Mouse (Mus musculus) mammary gland, adult 2 months (tissue): ENCODE results near the gene Zfp420. TPM values are rescaled to one million over a fixed set of nuclear protein-coding genes. Genes with fewer than 3 reads are reported as not detected.

Experiments used
- polyA plus RNA-seq: library from polyadenylated mRNA; depleted of rRNA; stranded (reverse); fragments of >200 nt; gene quantifications from 2 replicates; pipeline ENCODE4 v1.2.3, GENCODE M21; 2012; ENCODE audit warnings: low replicate concordance; rRNA removed

Zfp420 gene
- 1.0 and 1.7 TPM in 2 replicates for polyA plus RNA-seq

DNA sequence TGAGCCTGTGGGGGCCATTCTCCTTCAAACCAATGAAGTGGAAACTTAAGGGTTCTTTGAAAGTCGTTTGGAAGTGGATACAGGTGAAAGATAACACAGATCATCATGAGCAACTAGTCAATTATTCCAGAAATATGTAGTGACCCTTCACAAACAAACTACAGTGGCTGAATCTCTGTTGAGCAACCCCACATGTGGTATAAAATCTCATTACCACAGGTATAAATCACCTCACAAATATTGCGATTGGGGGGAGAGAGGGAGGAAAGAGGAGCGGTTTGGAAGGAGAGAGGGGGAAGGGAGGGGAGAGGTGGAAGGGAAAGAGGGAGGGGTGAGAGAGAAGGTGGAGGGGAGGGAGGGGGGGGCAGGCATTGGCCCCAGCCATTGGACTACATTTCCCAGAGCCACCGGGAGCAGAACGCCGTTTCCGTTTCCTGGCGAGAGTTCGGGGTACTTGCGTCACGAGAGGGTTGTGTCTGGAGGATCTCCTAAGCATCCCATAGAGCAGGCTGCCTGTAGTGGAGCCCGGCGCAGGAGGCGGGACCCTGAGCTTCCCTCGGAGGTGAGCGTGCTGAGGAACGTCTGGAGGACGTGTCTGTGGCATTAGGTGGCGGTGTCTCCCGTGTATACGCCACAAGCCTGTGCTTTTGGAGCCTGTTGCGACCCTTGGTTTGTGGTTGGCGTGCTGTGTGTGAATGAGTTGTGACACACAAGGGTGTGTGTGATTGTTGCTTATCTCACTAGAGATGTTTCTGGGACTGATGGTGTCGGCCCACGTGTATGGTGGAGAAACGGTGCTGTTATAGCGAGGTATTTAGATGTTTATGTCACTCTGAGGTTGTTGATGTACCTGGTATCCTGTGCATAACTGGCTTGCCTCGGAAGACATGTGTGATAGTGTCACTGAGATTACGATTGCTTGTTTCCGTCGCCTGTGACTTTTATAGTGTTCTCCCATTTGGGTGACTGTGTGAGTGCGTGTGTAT is at the start of gene Zfp420:
Gene Zfp420, plus strand, starts transcription at position 448 of the 986 bp plus-strand sequence.

DNA sequence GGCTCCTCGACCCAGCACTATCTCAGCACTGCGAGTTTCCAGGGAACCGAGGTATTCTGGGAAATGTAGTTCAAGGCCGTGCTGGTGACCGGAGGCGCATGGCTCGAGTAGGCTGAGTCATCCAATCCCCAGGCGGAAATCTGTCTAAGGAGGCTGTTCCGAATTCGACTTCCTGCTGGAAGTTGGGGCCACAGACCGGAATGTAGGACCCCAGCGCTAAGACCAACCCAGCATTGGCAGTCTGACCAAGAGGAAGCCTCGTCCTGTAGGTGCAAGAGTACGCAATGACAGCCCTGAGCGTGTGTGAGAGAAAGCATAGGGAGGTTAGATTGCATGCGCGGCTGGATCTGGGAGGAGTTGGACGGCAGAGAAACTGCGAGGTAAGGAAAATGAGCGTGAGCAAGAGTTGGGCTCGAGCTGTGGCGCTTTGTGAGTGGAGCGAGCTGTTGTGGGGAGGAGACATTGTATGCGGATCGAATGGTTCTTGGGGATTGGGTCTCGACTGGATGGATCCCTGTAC is 43.8 kb upstream of the Zfp420 start, which contains the start of gene Zfp790:
Gene Zfp790, plus strand, starts transcription at position 205 of the 520 bp plus-strand sequence.

DNA sequence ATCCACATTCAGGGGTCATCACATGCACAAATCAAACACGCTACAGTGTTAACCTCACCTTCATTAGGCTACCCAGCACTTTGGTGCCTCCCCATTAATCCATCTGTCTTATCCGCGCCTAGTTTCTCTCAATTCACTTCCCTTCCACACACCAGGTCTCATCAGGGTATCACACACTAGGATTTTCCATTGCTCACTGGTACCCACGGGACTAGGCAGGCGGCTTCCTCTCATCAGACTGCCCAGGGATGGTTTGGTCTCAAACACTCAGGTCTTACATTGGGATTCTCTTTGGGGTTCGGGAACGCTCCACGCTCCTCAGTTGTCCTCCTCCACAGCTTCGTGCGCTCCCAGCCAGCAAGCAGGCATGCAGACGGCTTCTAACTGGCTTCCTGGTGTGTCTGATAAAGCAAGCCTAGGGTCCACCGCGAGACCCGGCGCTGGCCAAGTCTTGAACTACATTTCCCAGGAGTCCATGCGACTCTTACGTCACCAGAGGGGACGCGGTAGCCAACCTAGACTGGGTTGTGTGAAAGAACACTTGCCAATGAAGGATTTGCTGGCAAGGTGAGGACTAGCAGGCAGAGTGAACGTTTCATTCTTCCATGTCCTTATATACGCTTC is 6.4 kb upstream of the Zfp420 start, which contains the start of gene Zfp940:
Gene Zfp940, minus strand, starts transcription at position 451 of the 624 bp plus-strand sequence.

DNA sequence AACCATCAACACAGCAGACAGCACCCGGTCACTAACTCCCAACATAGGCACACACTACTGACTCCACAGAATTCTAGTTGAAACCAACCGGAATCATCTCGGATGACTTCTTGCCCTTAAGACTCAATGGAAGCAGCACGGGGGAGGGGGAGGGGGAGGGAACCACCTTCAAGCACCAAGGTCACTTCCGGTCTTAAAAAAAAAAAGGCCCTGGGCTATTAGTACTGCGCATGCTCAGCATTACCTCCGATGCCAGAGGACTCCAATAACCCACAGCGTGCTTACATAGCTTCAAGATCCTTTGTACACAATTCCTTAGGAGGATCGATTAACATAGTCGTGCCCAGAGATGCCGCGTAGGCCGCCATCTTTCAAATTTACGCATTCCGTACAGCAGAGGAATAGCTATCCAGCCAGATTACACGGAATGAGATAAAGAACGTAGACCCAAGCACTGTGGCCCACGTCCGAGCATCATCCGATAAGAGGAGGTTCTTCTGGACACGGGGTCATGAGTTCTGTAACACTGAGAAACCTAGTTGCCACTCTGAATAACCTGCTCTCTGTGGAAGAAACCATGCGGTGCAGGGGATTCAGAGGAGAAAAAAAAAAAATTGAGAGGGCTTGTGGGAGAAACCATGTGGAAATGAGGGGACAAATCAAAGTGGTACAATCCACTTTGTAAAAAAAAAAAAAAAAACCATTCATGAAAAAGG is 46.3 kb downstream of the Zfp420 start, which contains the start of gene Zfp27:
Gene Zfp27, minus strand, starts transcription at position 607 of the 716 bp plus-strand sequence.

DNA sequence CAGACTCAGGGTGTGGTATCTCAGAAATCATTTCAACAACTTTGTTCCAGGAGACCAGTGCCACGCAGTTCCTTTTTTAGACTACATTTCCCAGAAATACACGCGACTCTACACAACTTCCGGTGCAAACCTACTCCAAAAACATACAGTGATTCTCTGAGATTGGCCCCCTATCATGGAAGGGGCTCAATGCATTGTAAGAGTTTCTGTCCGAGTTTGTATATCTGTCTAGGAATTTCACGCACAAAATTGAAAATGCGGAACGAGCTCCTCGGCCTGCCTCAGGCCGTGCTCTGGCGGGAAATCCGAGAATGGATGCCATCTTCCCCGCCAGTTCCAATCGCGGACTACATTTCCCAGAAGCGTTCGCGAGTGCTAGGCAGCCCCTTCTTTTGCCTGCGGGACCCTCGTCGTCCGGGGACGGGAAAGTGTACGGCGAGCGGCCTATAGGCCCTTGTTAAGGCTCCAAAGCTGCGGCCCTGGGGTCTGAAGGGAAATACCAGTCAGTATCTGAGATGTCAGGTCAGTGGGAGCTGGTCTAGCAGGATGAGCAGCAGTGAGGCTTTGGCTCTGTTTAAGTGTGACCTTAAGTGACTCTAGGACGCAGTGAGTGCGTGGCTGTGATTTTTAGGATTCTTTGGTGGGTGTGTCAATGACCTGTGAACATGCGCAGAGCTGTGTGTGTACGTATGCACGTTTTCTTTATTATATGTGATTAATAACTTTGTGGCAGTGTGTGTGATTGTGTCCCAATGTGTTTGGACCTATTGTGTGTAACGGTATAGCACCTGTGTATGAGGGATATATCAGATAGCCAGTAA is 48.6 kb downstream of the Zfp420 start, which contains the start of gene Zfp383:
Gene Zfp383, plus strand, starts transcription at position 94 of the 821 bp plus-strand sequence.

Other genes with a start within 250 kb of the Zfp420 start
- gene Catsperg2, start 132.9 kb upstream of the Zfp420 start, polyA plus RNA-seq = not detected in 2 replicates
- 2.9 and 4.5 TPM in 2 replicates for gene Zfp84, start 91.4 kb upstream of the Zfp420 start, polyA plus RNA-seq
- gene Zfp30, start 76.0 kb upstream of the Zfp420 start, polyA plus RNA-seq = 1.7 and 1.8 TPM in 2 replicates
- 1.6 and 4.1 TPM in 2 replicates for gene Zfp790, start 43.9 kb upstream of the Zfp420 start, polyA plus RNA-seq
- gene Zfp940, start 6.3 kb upstream of the Zfp420 start, polyA plus RNA-seq = 0.26 and 0.37 TPM in 2 replicates
- gene Zfp27, start 46.6 kb downstream of the Zfp420 start, polyA plus RNA-seq = 1.6 and 2.8 TPM in 2 replicates
- 0.43 and 1.5 TPM in 2 replicates for gene Zfp383, start 48.2 kb downstream of the Zfp420 start, polyA plus RNA-seq
- gene Zfp74, start 94.1 kb downstream of the Zfp420 start, polyA plus RNA-seq = 4.8 and 10.8 TPM in 2 replicates
- gene Zfp568, start 124.0 kb downstream of the Zfp420 start, polyA plus RNA-seq = 2.8 and 4.7 TPM in 2 replicates
- gene Zfp14, start 191.4 kb downstream of the Zfp420 start, polyA plus RNA-seq = 1.4 and 5.3 TPM in 2 replicates
- 0.48 and 0.73 TPM in 2 replicates for gene Zfp82, start 212.9 kb downstream of the Zfp420 start, polyA plus RNA-seq
- gene Gm26920, start 230.4 kb downstream of the Zfp420 start, polyA plus RNA-seq = 0.10 TPM in 1 of 2 replicates, not detected in the other
- gene Zfp566, start 230.5 kb downstream of the Zfp420 start, polyA plus RNA-seq = 1.7 and 3.5 TPM in 2 replicates
- 12.3 and 36.1 TPM in 2 replicates for gene Zfp260, start 234.8 kb downstream of the Zfp420 start, polyA plus RNA-seq